Mouse (Mus musculus): ENCODE results near the gene Serinc2. TPM values are rescaled to one million over a fixed set of nuclear protein-coding genes. Genes with fewer than 3 reads are reported as not detected.
"Not testable (repeated sequence)": the region's sequence is repeated elsewhere in the genome, so short reads cannot be mapped to it uniquely, and the experiment has no call there.

The Serinc2 gene
- polyA plus RNA-seq, 1 experiment from 2014 or later = 47.3 TPM

DNA sequence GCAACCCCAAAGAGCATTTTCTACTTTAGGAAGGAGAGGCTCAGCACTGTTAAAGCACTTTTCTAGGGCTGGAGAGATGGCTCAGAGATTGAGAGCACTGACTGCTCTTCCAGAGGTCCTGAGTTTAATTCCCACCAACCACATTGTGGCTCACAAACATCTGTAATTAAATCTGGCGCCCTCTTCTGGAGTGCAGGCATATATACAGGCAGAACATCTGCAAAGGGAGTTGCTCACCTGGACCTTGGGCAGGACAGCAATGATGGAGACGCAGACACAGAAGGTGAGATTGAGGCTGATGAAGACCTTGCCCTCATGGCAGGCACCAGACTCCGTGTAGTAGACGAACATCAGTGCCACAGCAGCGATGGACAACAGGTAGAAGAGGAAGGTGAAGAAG, 18.6 kb downstream of the Serinc2 start:
- H3K4me2 ChIP-seq (ENCODE audit: low read depth, low read length) = no peak overlapping the region
- no peak overlapping the region for H3K9ac ChIP-seq (ENCODE audit: low read length)
- H3K9me3 ChIP-seq (replicated peaks; ENCODE audit: control insufficient read depth, low read length) = no peaks in the 10 kb centered on the region
- no peak overlapping the region for H3K27ac ChIP-seq (ENCODE audit: low read length)
- WGBS = 27% methylated on average over 5 of the region's 5 CpGs
- ATAC-seq (ENCODE audit: insufficient read depth, low FRiP score) = no peak
- H3K36me3 ChIP-seq (ENCODE audit: control insufficient read depth, insufficient read depth, low read length) = no peaks in the 10 kb centered on the region
- peaks cover 3% of the 10 kb centered on the region; the same call in 1 of the 2 replicates for H3K27me3 ChIP-seq (ENCODE audit: control insufficient read depth, insufficient read depth, low read length)
- 0 out of 2 replicates have a peak, but pooled peaks cover 6% of the 10 kb centered on the region for H3K4me1 ChIP-seq (ENCODE audit: control insufficient read depth, insufficient read depth, low read length)
- no peak overlapping the region for H3K4me3 ChIP-seq (replicated peaks; ENCODE audit: low read length)

- no peak overlapping the region for H3K27ac ChIP-seq (ENCODE audit: low read length)
- no peaks in the 10 kb centered on the region for H3K9me3 ChIP-seq (replicated peaks; ENCODE audit: control insufficient read depth, low read length)
- H3K4me2 ChIP-seq (ENCODE audit: low read depth, low read length) = no peak overlapping the region
- no peak overlapping the region for H3K9ac ChIP-seq (ENCODE audit: low read length)
- no peak overlapping the region for H3K4me3 ChIP-seq (replicated peaks; ENCODE audit: low read length)
- no peaks in the 10 kb centered on the region for H3K36me3 ChIP-seq (ENCODE audit: control insufficient read depth, insufficient read depth, low read length)
- H3K27me3 ChIP-seq (ENCODE audit: control insufficient read depth, insufficient read depth, low read length) = no peaks in the 10 kb centered on the region
- H3K4me1 ChIP-seq (ENCODE audit: control insufficient read depth, insufficient read depth, low read length) = no peaks in the 10 kb centered on the region
- 64% methylated on average over 8 of the region's 8 CpGs for WGBS
- peak; percentile 69 for ATAC-seq (ENCODE audit: insufficient read depth, low FRiP score)
Measured at GRCm38 (mm10) chr4:130252441-130253157, 26.4 kb downstream of the Serinc2 start.

GRCm38 (mm10) chr4:130251763-130252162, 27.2 kb downstream of the Serinc2 start:
- 42% methylated on average over 3 of the region's 3 CpGs for WGBS

DNA sequence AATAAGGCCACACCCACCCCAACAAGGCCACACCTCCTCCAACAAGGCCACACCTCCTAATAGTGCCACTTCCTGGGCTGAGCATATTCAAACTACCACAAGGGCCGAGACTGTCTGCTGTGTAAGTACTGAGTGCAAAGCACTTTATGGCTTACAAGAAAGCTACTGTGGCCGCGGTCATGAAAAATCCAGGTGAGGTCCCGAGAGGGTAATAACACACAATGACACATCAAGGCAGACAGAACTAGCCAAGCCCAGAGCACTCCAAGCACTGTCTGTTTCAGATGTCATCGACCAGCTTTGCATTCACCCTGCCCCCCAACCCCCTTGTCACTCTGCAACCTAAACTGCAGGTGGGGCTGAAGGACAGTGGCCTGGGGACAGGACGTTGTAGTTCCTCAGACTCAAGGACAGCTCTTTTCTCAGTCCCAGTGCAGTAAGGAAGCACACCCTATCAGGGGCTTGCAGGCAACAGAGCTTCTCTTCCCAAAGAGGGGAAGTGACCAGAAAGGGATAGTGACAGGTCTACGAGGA, 27.8 kb downstream of the Serinc2 start:
- H3K4me3 ChIP-seq (replicated peaks; ENCODE audit: low read length) = no peak overlapping the region
- no peak for ATAC-seq (ENCODE audit: insufficient read depth, low FRiP score)

More at GRCm38 (mm10) chr4:130251763-130252162, 27.2 kb downstream of the Serinc2 start:
- no peaks in the 10 kb centered on the region for H3K27me3 ChIP-seq (ENCODE audit: control insufficient read depth, insufficient read depth, low read length)
- no peak overlapping the region for H3K9ac ChIP-seq (ENCODE audit: low read length)
- no peaks in the 10 kb centered on the region for H3K9me3 ChIP-seq (replicated peaks; ENCODE audit: control insufficient read depth, low read length)
- H3K4me3 ChIP-seq (replicated peaks; ENCODE audit: low read length) = no peak overlapping the region
- no peak overlapping the region for H3K27ac ChIP-seq (ENCODE audit: low read length)
- no peaks in the 10 kb centered on the region for H3K4me1 ChIP-seq (ENCODE audit: control insufficient read depth, insufficient read depth, low read length)
- ATAC-seq (ENCODE audit: insufficient read depth, low FRiP score) = no peak
- no peak overlapping the region for H3K4me2 ChIP-seq (ENCODE audit: low read depth, low read length)
- H3K36me3 ChIP-seq (ENCODE audit: control insufficient read depth, insufficient read depth, low read length) = no peaks in the 10 kb centered on the region

GRCm38 (mm10) chr4:130248636-130249035, 30.4 kb downstream of the Serinc2 start:
- 72% methylated on average over 3 of the region's 3 CpGs for WGBS
- no peaks in the 10 kb centered on the region for H3K9me3 ChIP-seq (replicated peaks; ENCODE audit: control insufficient read depth, low read length)
- H3K4me3 ChIP-seq (replicated peaks; ENCODE audit: low read length) = no peak overlapping the region
- no peaks in the 10 kb centered on the region for H3K4me1 ChIP-seq (ENCODE audit: control insufficient read depth, insufficient read depth, low read length)
- no peaks in the 10 kb centered on the region for H3K36me3 ChIP-seq (ENCODE audit: control insufficient read depth, insufficient read depth, low read length)
- H3K27ac ChIP-seq (ENCODE audit: low read length) = no peak overlapping the region
- no peak overlapping the region for H3K9ac ChIP-seq (ENCODE audit: low read length)
- ATAC-seq (ENCODE audit: insufficient read depth, low FRiP score) = no peak
- no peak overlapping the region for H3K4me2 ChIP-seq (ENCODE audit: low read depth, low read length)
- H3K27me3 ChIP-seq (ENCODE audit: control insufficient read depth, insufficient read depth, low read length) = no peaks in the 10 kb centered on the region

More for the DNA sequence above, 27.8 kb downstream of the Serinc2 start:
- 32% methylated on average over 7 of the region's 7 CpGs for WGBS
- Histone ChIP-seq H3K9me3 (replicated peaks; ENCODE audit: control insufficient read depth, low read length) (no peaks in the 10 kb centered on the region), H3K4me1 (ENCODE audit: control insufficient read depth, insufficient read depth, low read length) (no peaks in the 10 kb centered on the region), H3K36me3 (ENCODE audit: control insufficient read depth, insufficient read depth, low read length) (no peaks in the 10 kb centered on the region), H3K27me3 (ENCODE audit: control insufficient read depth, insufficient read depth, low read length) (no peaks in the 10 kb centered on the region), H3K9ac (ENCODE audit: low read length) (no peak overlapping the region), H3K4me2 (ENCODE audit: low read depth, low read length) (no peak overlapping the region), H3K27ac (ENCODE audit: low read length) (no peak overlapping the region)

- no peak overlapping the region for H3K4me2 ChIP-seq (ENCODE audit: low read depth, low read length)
- no peak overlapping the region for H3K4me3 ChIP-seq (replicated peaks; ENCODE audit: low read length)
- no peak overlapping the region for H3K27ac ChIP-seq (ENCODE audit: low read length)
- no peaks in the 10 kb centered on the region for H3K9me3 ChIP-seq (replicated peaks; ENCODE audit: control insufficient read depth, low read length)
- no peak overlapping the region for H3K9ac ChIP-seq (ENCODE audit: low read length)
- no peaks in the 10 kb centered on the region for H3K27me3 ChIP-seq (ENCODE audit: control insufficient read depth, insufficient read depth, low read length)
- H3K36me3 ChIP-seq (ENCODE audit: control insufficient read depth, insufficient read depth, low read length) = no peaks in the 10 kb centered on the region
- no peaks in the 10 kb centered on the region for H3K4me1 ChIP-seq (ENCODE audit: control insufficient read depth, insufficient read depth, low read length)
- WGBS = 3% methylated on average over 6 of the region's 6 CpGs
- ATAC-seq (ENCODE audit: insufficient read depth, low FRiP score) = peak; percentile 29
Measured at GRCm38 (mm10) chr4:130246132-130246531, 32.9 kb downstream of the Serinc2 start.

- Histone ChIP-seq H3K27ac (ENCODE audit: low read length) (no peak overlapping the region), H3K4me1 (ENCODE audit: control insufficient read depth, insufficient read depth, low read length) (no peaks in the 10 kb centered on the region), H3K9ac (ENCODE audit: low read length) (no peak overlapping the region), H3K4me2 (ENCODE audit: low read depth, low read length) (no peak overlapping the region), H3K36me3 (ENCODE audit: control insufficient read depth, insufficient read depth, low read length) (no peaks in the 10 kb centered on the region), H3K27me3 (ENCODE audit: control insufficient read depth, insufficient read depth, low read length) (no peaks in the 10 kb centered on the region), H3K9me3 (replicated peaks; ENCODE audit: control insufficient read depth, low read length) (no peaks in the 10 kb centered on the region), H3K4me3 (replicated peaks; ENCODE audit: low read length) (no peak overlapping the region)
- WGBS = 55% methylated on average over 8 of the region's 8 CpGs
- no peak for ATAC-seq (ENCODE audit: insufficient read depth, low FRiP score)
Measured at GRCm38 (mm10) chr4:130244749-130245148, 34.3 kb downstream of the Serinc2 start.

DNA sequence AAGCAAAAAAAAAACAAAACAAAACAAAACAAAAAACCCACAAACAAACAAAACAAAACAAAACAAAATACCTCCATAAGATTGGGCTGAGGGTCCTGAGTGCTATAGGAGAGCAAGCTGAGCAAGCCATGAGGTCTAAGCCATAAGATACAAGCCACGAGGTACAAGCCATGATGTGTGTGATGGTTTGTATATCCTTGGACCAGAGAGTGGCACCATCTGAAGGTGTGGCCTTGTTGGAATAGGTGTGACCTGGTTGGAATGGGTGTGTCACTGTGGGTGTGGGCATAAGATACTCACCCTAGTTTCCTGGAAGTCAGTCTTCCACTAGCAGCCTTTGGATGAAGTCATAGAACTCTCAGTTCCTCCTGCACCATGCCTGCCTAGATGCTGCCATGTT, 35.4 kb downstream of the Serinc2 start:
- H3K27me3 ChIP-seq (ENCODE audit: control insufficient read depth, insufficient read depth, low read length); H3K4me3 ChIP-seq (replicated peaks; ENCODE audit: low read length); H3K9ac ChIP-seq (ENCODE audit: low read length); H3K9me3 ChIP-seq (replicated peaks; ENCODE audit: control insufficient read depth, low read length); H3K27ac ChIP-seq (ENCODE audit: low read length); ATAC-seq (ENCODE audit: insufficient read depth, low FRiP score); H3K36me3 ChIP-seq (ENCODE audit: control insufficient read depth, insufficient read depth, low read length); H3K4me1 ChIP-seq (ENCODE audit: control insufficient read depth, insufficient read depth, low read length); H3K4me2 ChIP-seq (ENCODE audit: low read depth, low read length): not testable (repeated sequence)
- 76% methylated on average over 1 of the region's 1 CpGs for WGBS

DNA sequence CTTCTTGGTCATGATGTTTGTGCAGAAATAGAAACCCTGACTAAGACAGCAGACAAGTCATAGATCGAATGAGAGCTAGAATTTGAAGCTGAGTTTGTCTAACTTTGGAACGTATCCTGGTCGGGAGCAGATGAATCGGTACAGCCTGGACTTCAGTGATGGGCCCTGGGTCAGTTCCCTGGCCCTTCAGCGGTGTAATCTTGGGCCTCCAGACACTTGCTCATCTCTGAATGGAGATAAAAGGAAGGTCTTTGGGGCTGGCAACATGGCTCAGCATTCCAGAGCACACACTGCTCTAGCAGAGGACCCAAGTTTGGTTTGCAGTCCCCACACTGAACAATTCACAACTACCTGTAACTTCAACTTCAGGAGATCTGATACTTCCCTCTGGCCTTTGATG, 36.0 kb downstream of the Serinc2 start:
- no peak for ATAC-seq (ENCODE audit: insufficient read depth, low FRiP score)
- WGBS = 83% methylated on average over 5 of the region's 5 CpGs
- no peaks in the 10 kb centered on the region for H3K4me1 ChIP-seq (ENCODE audit: control insufficient read depth, insufficient read depth, low read length)
- no peaks in the 10 kb centered on the region for H3K27me3 ChIP-seq (ENCODE audit: control insufficient read depth, insufficient read depth, low read length)
- no peak overlapping the region for H3K9ac ChIP-seq (ENCODE audit: low read length)
- H3K36me3 ChIP-seq (ENCODE audit: control insufficient read depth, insufficient read depth, low read length) = no peaks in the 10 kb centered on the region
- H3K4me2 ChIP-seq (ENCODE audit: low read depth, low read length) = no peak overlapping the region
- H3K4me3 ChIP-seq (replicated peaks; ENCODE audit: low read length) = no peak overlapping the region
- no peaks in the 10 kb centered on the region for H3K9me3 ChIP-seq (replicated peaks; ENCODE audit: control insufficient read depth, low read length)
- H3K27ac ChIP-seq (ENCODE audit: low read length) = no peak overlapping the region
